ENCODE assay signal across 8 mouse cellular contexts in the genomic region with DNA sequence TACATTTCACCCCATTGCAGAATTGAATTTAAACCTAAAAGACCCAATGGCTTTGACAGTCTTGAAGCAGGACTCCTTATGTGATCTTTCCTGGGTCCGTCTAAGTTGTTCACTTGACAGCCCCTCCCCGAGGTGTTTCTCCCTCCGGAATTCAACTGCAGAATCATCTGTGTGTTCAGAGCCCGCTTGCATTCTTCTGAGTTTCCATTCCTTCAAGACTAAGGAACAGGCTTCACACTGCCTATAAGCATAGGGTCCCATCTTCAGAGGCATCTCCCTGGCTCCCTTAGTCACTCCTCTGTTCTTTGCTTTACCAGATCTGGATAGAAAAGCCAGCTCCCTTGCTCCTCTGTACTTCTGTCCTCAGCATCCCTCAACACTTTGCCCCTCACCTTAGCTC. TPM values are rescaled to one million over a fixed set of nuclear protein-coding genes. Genes with fewer than 3 reads are reported as not detected.
DNase-seq lines count a peak whose midpoint lies in the region; ATAC-seq lines count a peak whose summit lies in the region.

No protein-coding gene starts in this region.

- WGBS in heart, embryonic 12.5 days = 20% methylated on average over 4 of the region's 4 CpGs
- WGBS in embryonic facial prominence, embryonic 13.5 days = 21% methylated on average over 4 of the region's 4 CpGs
- 26% methylated on average over 4 of the region's 4 CpGs for WGBS in hindbrain, embryonic 12.5 days
- WGBS in midbrain, embryonic 13.5 days = 17% methylated on average over 4 of the region's 4 CpGs

- DNase-seq in heart, adult 8-10 months (ENCODE audit: low spot score) = no peak
- no peak for DNase-seq in liver
- no peak for DNase-seq in left cerebral cortex, adult 9 months (ENCODE audit: low spot score in 2 of 2)
- DNase-seq in layer of hippocampus, adult 18-20 months (ENCODE audit: low spot score in 2 of 2) = no peak

- H3K9ac ChIP-seq in heart, embryonic 12.5 days = no peak overlapping the region
- no peak overlapping the region for H3K9ac ChIP-seq in embryonic facial prominence, embryonic 13.5 days
- H3K9ac ChIP-seq in hindbrain, embryonic 12.5 days = peak overlapping the region; percentile 27; the same call in 1 of the 2 replicates
- H3K9ac ChIP-seq in midbrain, embryonic 13.5 days (replicated peaks) = no peak overlapping the region; the same call in 1 of the 2 replicates

- peaks cover 10% of the 10 kb centered on the region; the same call in 1 of the 2 replicates for H3K4me1 ChIP-seq in heart, embryonic 12.5 days (replicated peaks)
- H3K4me1 ChIP-seq in embryonic facial prominence, embryonic 13.5 days = peaks cover 12% of the 10 kb centered on the region
- H3K4me1 ChIP-seq in hindbrain, embryonic 12.5 days = peaks cover 17% of the 10 kb centered on the region
- H3K4me1 ChIP-seq in midbrain, embryonic 13.5 days (replicated peaks) = peaks cover 25% of the 10 kb centered on the region

- peak overlapping the region; percentile 87; the same call in 1 of the 2 replicates for H3K4me2 ChIP-seq in heart, embryonic 12.5 days
- H3K4me2 ChIP-seq in embryonic facial prominence, embryonic 13.5 days = peak overlapping the region; percentile 81
- H3K4me2 ChIP-seq in hindbrain, embryonic 12.5 days (replicated peaks) = 0 out of 2 replicates have a peak overlapping the region, but pooled peaks have one; percentile 24
- H3K4me2 ChIP-seq in midbrain, embryonic 13.5 days (replicated peaks) = peak overlapping the region; percentile 66

- H3K4me3 ChIP-seq in heart, embryonic 12.5 days = no peak overlapping the region
- no peak overlapping the region for H3K4me3 ChIP-seq in embryonic facial prominence, embryonic 13.5 days
- no peak overlapping the region for H3K4me3 ChIP-seq in hindbrain, embryonic 12.5 days
- no peak overlapping the region for H3K4me3 ChIP-seq in midbrain, embryonic 13.5 days (replicated peaks)

- peaks cover 22% of the 10 kb centered on the region for H3K27me3 ChIP-seq in heart, embryonic 12.5 days (replicated peaks)
- peaks cover 19% of the 10 kb centered on the region for H3K27me3 ChIP-seq in embryonic facial prominence, embryonic 13.5 days
- peaks cover 8% of the 10 kb centered on the region for H3K27me3 ChIP-seq in hindbrain, embryonic 12.5 days
- peaks cover 3% of the 10 kb centered on the region; the same call in 1 of the 2 replicates for H3K27me3 ChIP-seq in midbrain, embryonic 13.5 days

- no peak overlapping the region for H3K27ac ChIP-seq in heart, embryonic 12.5 days (ENCODE audit: poor library complexity, severe bottlenecking)
- H3K27ac ChIP-seq in embryonic facial prominence, embryonic 13.5 days = no peak overlapping the region
- H3K27ac ChIP-seq in hindbrain, embryonic 12.5 days = no peak overlapping the region
- 0 out of 2 replicates have a peak overlapping the region, but pooled peaks have one; percentile 7 for H3K27ac ChIP-seq in midbrain, embryonic 13.5 days

- no peaks in the 10 kb centered on the region for H3K36me3 ChIP-seq in heart, embryonic 12.5 days
- H3K36me3 ChIP-seq in embryonic facial prominence, embryonic 13.5 days = no peaks in the 10 kb centered on the region
- no peaks in the 10 kb centered on the region for H3K36me3 ChIP-seq in hindbrain, embryonic 12.5 days
- no peaks in the 10 kb centered on the region for H3K36me3 ChIP-seq in midbrain, embryonic 13.5 days

- no peak for ATAC-seq in heart, embryonic 12.5 days (ENCODE audit: insufficient number of reproducible peaks, low FRiP score)
- no peak for ATAC-seq in embryonic facial prominence, embryonic 13.5 days (ENCODE audit: insufficient number of reproducible peaks, insufficient read depth, low FRiP score, low TSS enrichment, low read depth)
- peak; percentile 7 for ATAC-seq in hindbrain, embryonic 12.5 days (ENCODE audit: low FRiP score)
- peak; percentile 12; the same call in 1 of the 2 replicates for ATAC-seq in midbrain, embryonic 13.5 days

- no peaks in the 10 kb centered on the region for H3K9me3 ChIP-seq in heart, embryonic 12.5 days (replicated peaks)
- no peaks in the 10 kb centered on the region for H3K9me3 ChIP-seq in embryonic facial prominence, embryonic 13.5 days
- H3K9me3 ChIP-seq in hindbrain, embryonic 12.5 days (replicated peaks) = no peaks in the 10 kb centered on the region
- no peaks in the 10 kb centered on the region for H3K9me3 ChIP-seq in midbrain, embryonic 13.5 days

RNA-seq across cellular contexts. Expression of gene Ly86, which starts 32.1 kb away (rescaled TPM):
- 2.6 and 3.1 TPM in 2 replicates for polyA plus RNA-seq in heart, embryonic 12.5 days (2016; fragmentation: Nextera tagmentation; extraction: Ambion mirVana)
- 1 to 10 TPM; 1.2 to 1.7 (median 1.4) TPM for total RNA-seq in heart, adult 8-10 months (2022)
- 6.3 and 6.9 TPM in 2 replicates for polyA plus RNA-seq in embryonic facial prominence, embryonic 13.5 days (2015; fragmentation: Nextera tagmentation; extraction: Ambion mirVana)
- 7.2 and 7.6 TPM in 2 replicates for polyA plus RNA-seq in hindbrain, embryonic 12.5 days (2016; fragmentation: Nextera tagmentation; extraction: Ambion mirVana)
- polyA plus RNA-seq in midbrain, embryonic 13.5 days (2015; fragmentation: Nextera tagmentation; extraction: Ambion mirVana) = 6.9 and 7.0 TPM in 2 replicates
- total RNA-seq in layer of hippocampus, adult 18-20 months (2021) = 10 to 100 TPM in 1 of 2 experiments, 1 to 10 TPM in 1; 9.7 to 11.1 TPM

Comparison
In these comparisons a context has a peak if more than half of its experiments do, and no peak if none do; other contexts are left out.
1. ATAC-seq: peak in hindbrain, embryonic 12.5 days (single experiment) and midbrain, embryonic 13.5 days (single experiment); none in heart, embryonic 12.5 days (single experiment) and embryonic facial prominence, embryonic 13.5 days (single experiment).
2. H3K4me2 ChIP-seq: peak in every context shown above with its lines; median percentile 87 in heart, embryonic 12.5 days; 81 in embryonic facial prominence, embryonic 13.5 days; 66 in midbrain, embryonic 13.5 days; 24 in hindbrain, embryonic 12.5 days.